Mouse (Mus musculus): Measurements from ENCODE around the gene Rftn1.
"Not testable (repeated sequence)": the region's sequence is repeated elsewhere in the genome, so short reads cannot be mapped to it uniquely, and the experiment has no call there.

Rftn1 gene

GRCm38 (mm10) chr17:50190131-50191015 is at the start of gene Rftn1:
Gene Rftn1, minus strand, starts transcription at chr17:50190674.
- DNase-seq, result peak; percentile 89 to 90

- peak in 1 of 2 experiments; percentile 6 for DNase-seq
Observed at GRCm38 (mm10) chr17:50237818-50238610, 47.5 kb upstream of the Rftn1 start.

- DNase-seq, result peak; percentile 88 to 89
Observed at GRCm38 (mm10) chr17:50237436-50237709, 46.9 kb upstream of the Rftn1 start.

- no peak for DNase-seq
Observed at GRCm38 (mm10) chr17:50236702-50237435, 46.4 kb upstream of the Rftn1 start.

GRCm38 (mm10) chr17:50235943-50236701 is 45.6 kb upstream of the Rftn1 start:
- no peak for DNase-seq

GRCm38 (mm10) chr17:50233956-50234355 is 43.5 kb upstream of the Rftn1 start:
- no peak for DNase-seq

- no peak for DNase-seq
Observed at GRCm38 (mm10) chr17:50232821-50233220, 42.3 kb upstream of the Rftn1 start.

GRCm38 (mm10) chr17:50231206-50231605 is 40.7 kb upstream of the Rftn1 start:
- DNase-seq, result no peak

GRCm38 (mm10) chr17:50229534-50229933 is 39.1 kb upstream of the Rftn1 start:
- DNase-seq, result no peak

GRCm38 (mm10) chr17:50227366-50227765 is 36.9 kb upstream of the Rftn1 start:
- DNase-seq, result no peak

GRCm38 (mm10) chr17:50224718-50225117 is 34.2 kb upstream of the Rftn1 start:
- DNase-seq, result no peak

- DNase-seq, result no peak
Observed at GRCm38 (mm10) chr17:50217978-50218377, 27.5 kb upstream of the Rftn1 start.

GRCm38 (mm10) chr17:50215104-50215503 is 24.6 kb upstream of the Rftn1 start:
- DNase-seq, result no peak

- no peak for DNase-seq
Observed at GRCm38 (mm10) chr17:50213117-50213516, 22.6 kb upstream of the Rftn1 start.

- no peak for DNase-seq
Observed at GRCm38 (mm10) chr17:50211816-50212215, 21.3 kb upstream of the Rftn1 start.

- no peak for DNase-seq
Observed at GRCm38 (mm10) chr17:50209831-50210230, 19.4 kb upstream of the Rftn1 start.

- DNase-seq, result no peak
Observed at GRCm38 (mm10) chr17:50208137-50209045, 17.9 kb upstream of the Rftn1 start.

GRCm38 (mm10) chr17:50206262-50206661 is 15.8 kb upstream of the Rftn1 start:
- not testable (repeated sequence) for DNase-seq

- DNase-seq, result not testable (repeated sequence)
Observed at GRCm38 (mm10) chr17:50205840-50206239, 15.4 kb upstream of the Rftn1 start.

- DNase-seq, result no peak
Observed at GRCm38 (mm10) chr17:50205152-50205782, 14.8 kb upstream of the Rftn1 start.
